Mouse (Mus musculus): Measurements from ENCODE around the gene Gm28845. TPM values are rescaled to one million over a fixed set of nuclear protein-coding genes. Genes with fewer than 3 reads are reported as not detected.

Gene Gm28845
- polyA plus RNA-seq, 1 experiment: 7.6 TPM

- no peak for DNase-seq
- H3K27me3 ChIP-seq (replicated peaks; ENCODE audit: control insufficient read depth, insufficient read depth, low read length): no peaks in the 10 kb centered on the region
- TF ChIP-seq POLR2A (IDR thresholded peaks at IDR 0.05; ENCODE audit: low read depth, low read length) (no peak), CTCF (conservative IDR thresholded peaks at IDR 0.05; ENCODE audit: insufficient read depth, insufficient read length, low read depth, low read length) (no peak)
- 51% methylated on average over 7 of the region's 7 CpGs for whole genome bisulfite sequencing
- H3K36me3 ChIP-seq (ENCODE audit: control insufficient read depth, insufficient read depth, low read length): no peaks in the 10 kb centered on the region
- no peak within 1 kb of the TSS for H3K4me3 ChIP-seq (ENCODE audit: insufficient read depth, low read depth, low read length)
- no peaks in the 10 kb centered on the region for H3K4me1 ChIP-seq (ENCODE audit: control insufficient read depth, insufficient read depth, low read length)
- no peak within 1 kb of the TSS for H3K27ac ChIP-seq (ENCODE audit: insufficient read depth, low read depth, low read length)
Measured at GRCm38 (mm10) chr1:65082188-65082587, 37.2 kb downstream of the Gm28845 start, which contains the start of gene Crygb. Gene Crygb (minus strand): TSS chr1:65082288.

- Histone ChIP-seq H3K27me3 (replicated peaks; ENCODE audit: control insufficient read depth, insufficient read depth, low read length) (no peaks in the 10 kb centered on the region), H3K4me1 (ENCODE audit: control insufficient read depth, insufficient read depth, low read length) (no peaks in the 10 kb centered on the region), H3K27ac (ENCODE audit: insufficient read depth, low read depth, low read length) (no peak overlapping the region), H3K4me3 (ENCODE audit: insufficient read depth, low read depth, low read length) (no peak overlapping the region), H3K36me3 (ENCODE audit: control insufficient read depth, insufficient read depth, low read length) (no peaks in the 10 kb centered on the region)
- DNase-seq: peak; percentile 3
- no peak for TF ChIP-seq CTCF (conservative IDR thresholded peaks at IDR 0.05; ENCODE audit: insufficient read depth, insufficient read length, low read depth, low read length)
- no peak for TF ChIP-seq POLR2A (IDR thresholded peaks at IDR 0.05; ENCODE audit: low read depth, low read length)
- 8% methylated on average over 5 of the region's 5 CpGs for WGBS
Measured at GRCm38 (mm10) chr1:65075607-65076006, 43.8 kb downstream of the Gm28845 start.

- Histone ChIP-seq H3K4me3 (ENCODE audit: insufficient read depth, low read depth, low read length) (no peak within 1 kb of the TSS), H3K27ac (ENCODE audit: insufficient read depth, low read depth, low read length) (no peak within 1 kb of the TSS), H3K36me3 (ENCODE audit: control insufficient read depth, insufficient read depth, low read length) (no peaks in the 10 kb centered on the region), H3K4me1 (ENCODE audit: control insufficient read depth, insufficient read depth, low read length) (no peaks in the 10 kb centered on the region), H3K27me3 (replicated peaks; ENCODE audit: control insufficient read depth, insufficient read depth, low read length) (no peaks in the 10 kb centered on the region)
- 82% methylated on average over 6 of the region's 6 CpGs for WGBS
- TF ChIP-seq POLR2A (IDR thresholded peaks at IDR 0.05; ENCODE audit: low read depth, low read length) (no peak), CTCF (conservative IDR thresholded peaks at IDR 0.05; ENCODE audit: insufficient read depth, insufficient read length, low read depth, low read length) (no peak)
- no peak for DNase-seq
Measured at GRCm38 (mm10) chr1:65073589-65073988, 45.8 kb downstream of the Gm28845 start, which contains the start of gene Crygc. Gene Crygc (minus strand): TSS chr1:65073689.

GRCm38 (mm10) chr1:65067842-65068241 is 51.5 kb downstream of the Gm28845 start:
- no peaks in the 10 kb centered on the region for H3K27me3 ChIP-seq (replicated peaks; ENCODE audit: control insufficient read depth, insufficient read depth, low read length)
- H3K27ac ChIP-seq (ENCODE audit: insufficient read depth, low read depth, low read length): no peak overlapping the region
- no peak overlapping the region for H3K4me3 ChIP-seq (ENCODE audit: insufficient read depth, low read depth, low read length)
- no peak for DNase-seq
- no peaks in the 10 kb centered on the region for H3K36me3 ChIP-seq (ENCODE audit: control insufficient read depth, insufficient read depth, low read length)
- TF ChIP-seq POLR2A (IDR thresholded peaks at IDR 0.05; ENCODE audit: low read depth, low read length): no peak
- TF ChIP-seq CTCF (conservative IDR thresholded peaks at IDR 0.05; ENCODE audit: insufficient read depth, insufficient read length, low read depth, low read length): no peak
- H3K4me1 ChIP-seq (ENCODE audit: control insufficient read depth, insufficient read depth, low read length): no peaks in the 10 kb centered on the region

- no peak for DNase-seq
- Histone ChIP-seq H3K27ac (ENCODE audit: insufficient read depth, low read depth, low read length) (no peak overlapping the region), H3K4me3 (ENCODE audit: insufficient read depth, low read depth, low read length) (no peak overlapping the region), H3K27me3 (replicated peaks; ENCODE audit: control insufficient read depth, insufficient read depth, low read length) (no peaks in the 10 kb centered on the region), H3K4me1 (ENCODE audit: control insufficient read depth, insufficient read depth, low read length) (no peaks in the 10 kb centered on the region), H3K36me3 (ENCODE audit: control insufficient read depth, insufficient read depth, low read length) (no peaks in the 10 kb centered on the region)
- no peak for TF ChIP-seq POLR2A (IDR thresholded peaks at IDR 0.05; ENCODE audit: low read depth, low read length)
- no peak for TF ChIP-seq CTCF (conservative IDR thresholded peaks at IDR 0.05; ENCODE audit: insufficient read depth, insufficient read length, low read depth, low read length)
- WGBS: 48% methylated on average over 15 of the region's 15 CpGs
Measured at GRCm38 (mm10) chr1:65064201-65064600, 55.2 kb downstream of the Gm28845 start.

- no peak for TF ChIP-seq POLR2A (IDR thresholded peaks at IDR 0.05; ENCODE audit: low read depth, low read length)
- no peak for TF ChIP-seq CTCF (conservative IDR thresholded peaks at IDR 0.05; ENCODE audit: insufficient read depth, insufficient read length, low read depth, low read length)
- no peaks in the 10 kb centered on the region for H3K36me3 ChIP-seq (ENCODE audit: control insufficient read depth, insufficient read depth, low read length)
- no peak within 1 kb of the TSS for H3K27ac ChIP-seq (ENCODE audit: insufficient read depth, low read depth, low read length)
- 91% methylated on average over 8 of the region's 8 CpGs for WGBS
- H3K27me3 ChIP-seq (replicated peaks; ENCODE audit: control insufficient read depth, insufficient read depth, low read length): no peaks in the 10 kb centered on the region
- H3K4me1 ChIP-seq (ENCODE audit: control insufficient read depth, insufficient read depth, low read length): no peaks in the 10 kb centered on the region
- DNase-seq: no peak
- H3K4me3 ChIP-seq (ENCODE audit: insufficient read depth, low read depth, low read length): no peak within 1 kb of the TSS
Measured at GRCm38 (mm10) chr1:65063352-65063751, 56.0 kb downstream of the Gm28845 start, which contains the start of gene Crygd. Gene Crygd (minus strand): TSS chr1:65063452.

GRCm38 (mm10) chr1:65052140-65052539 is 67.2 kb downstream of the Gm28845 start:
- DNase-seq: no peak
- TF ChIP-seq CTCF (conservative IDR thresholded peaks at IDR 0.05; ENCODE audit: insufficient read depth, insufficient read length, low read depth, low read length) (no peak), POLR2A (IDR thresholded peaks at IDR 0.05; ENCODE audit: low read depth, low read length) (no peak)
- Histone ChIP-seq H3K27me3 (replicated peaks; ENCODE audit: control insufficient read depth, insufficient read depth, low read length) (no peaks in the 10 kb centered on the region), H3K4me3 (ENCODE audit: insufficient read depth, low read depth, low read length) (no peak overlapping the region), H3K36me3 (ENCODE audit: control insufficient read depth, insufficient read depth, low read length) (no peaks in the 10 kb centered on the region), H3K4me1 (ENCODE audit: control insufficient read depth, insufficient read depth, low read length) (no peaks in the 10 kb centered on the region), H3K27ac (ENCODE audit: insufficient read depth, low read depth, low read length) (no peak overlapping the region)
- WGBS: 44% methylated on average over 2 of the region's 2 CpGs

Data from kidney, adult 2 months (tissue).